Mouse (Mus musculus) lung, adult 2 months (tissue): ENCODE results near the gene Tec.

Experiments used
- CTCF ChIP-seq: fragments of 200-500 bp; IDR thresholded peaks from 2 replicates; pipeline ENCODE4 v1.5.1; 2011; ENCODE audit warnings: mild to moderate bottlenecking, low read length, control low read depth; ENCODE audit not compliant: insufficient read depth
- POLR2A ChIP-seq: fragments of 200-500 bp; IDR thresholded peaks from 2 replicates; pipeline ENCODE4 v1.6.1; 2011; ENCODE audit warnings: low read depth, mild to moderate bottlenecking, control low read depth, low read length, borderline replicate concordance; ENCODE audit errors: extremely low read depth

GRCm38 (mm10) chr5:72850926-72851673 lies 17.2 kb downstream of the Tec start:
- TF ChIP-seq CTCF: no peak
- TF ChIP-seq POLR2A: no peak
